Mouse (Mus musculus) heart, postnatal 36 days (tissue): ENCODE data around the gene Diaph3. TPM values are rescaled to one million over a fixed set of nuclear protein-coding genes. Genes with fewer than 3 reads are reported as not detected.

Experiments used
- DNase-seq, 2 experiments: peaks; one replicate each; pipeline ENCODE4 v3.0.0; 2021 to 2022
- intact Hi-C: fragments of 180-260 bp; cut with DNase I; formaldehyde crosslinking; loops from one replicate; pipeline ENCODE4 v1.15.1; 2025
- microRNA-seq, 2 experiments: library from miRNA; unstranded; fragments of <30 nt; microRNA quantifications; one replicate each; pipeline ENCODE4 v1.2.0; 2021; ENCODE audit warnings: borderline number of aligned reads in 2 of 2
- total RNA-seq, 2 experiments: library from RNA; stranded (reverse); gene quantifications; 2 replicates each; pipeline ENCODE4 v1.2.3; 2021

Diaph3 gene
- total RNA-seq, 2 experiments from 2014 or later = 0.76 to 1.4 TPM

- DNase-seq = no peak
- intact Hi-C loops = loop anchor here (1.0 to 2.0 kb wide), 2 partner anchors 103 to 775 kb away; no protein-coding TSS in a partner anchor
Measured at GRCm38 (mm10) chr14:86678179-86678780, 462.8 kb downstream of the Diaph3 start.

- no peak for DNase-seq
- intact Hi-C loops = no loop called here
Measured at GRCm38 (mm10) chr14:86677015-86677414, 464.0 kb downstream of the Diaph3 start.

DNA sequence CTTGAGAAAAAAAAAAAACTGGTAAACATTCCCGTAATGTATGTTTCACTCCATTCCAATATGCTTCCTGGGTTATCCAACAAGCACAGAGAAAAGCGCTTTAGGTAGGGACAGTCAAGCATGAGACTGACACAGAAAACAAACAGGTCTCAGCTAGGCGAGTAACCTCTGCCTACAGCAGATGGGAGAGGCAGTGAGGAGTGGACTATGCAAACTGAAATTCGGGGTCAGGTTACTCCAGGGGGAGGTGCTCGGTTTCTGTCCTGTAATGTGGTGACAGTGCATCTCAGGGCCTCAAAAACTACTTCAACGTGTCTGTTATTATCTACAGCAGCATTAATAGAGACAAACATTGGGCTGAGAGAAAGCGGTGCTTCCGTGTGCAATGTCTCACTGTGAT, 465.7 kb downstream of the Diaph3 start:
- no peak for DNase-seq
- intact Hi-C loops = no loop called here

DNA sequence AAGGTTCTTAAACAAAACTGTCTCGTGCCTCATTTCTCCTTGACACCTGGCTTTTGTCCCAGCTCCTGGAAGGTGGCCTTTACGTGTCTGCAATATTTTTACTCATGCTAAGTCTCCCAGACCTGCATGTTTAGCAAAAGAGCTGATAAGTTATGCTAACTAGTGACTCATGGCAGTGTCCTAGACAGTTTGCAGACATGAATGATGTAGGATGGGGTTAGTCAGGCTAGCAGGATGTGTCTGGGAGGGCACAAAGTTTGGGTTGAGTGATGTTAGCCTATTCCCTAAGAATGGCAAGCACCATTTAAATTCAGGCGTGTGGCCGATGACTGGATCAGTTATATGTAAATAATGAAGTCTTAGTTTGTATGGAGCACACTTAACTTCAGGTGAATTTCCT, 478.2 kb downstream of the Diaph3 start:
- DNase-seq = no peak
- intact Hi-C loops = no loop called here

DNA sequence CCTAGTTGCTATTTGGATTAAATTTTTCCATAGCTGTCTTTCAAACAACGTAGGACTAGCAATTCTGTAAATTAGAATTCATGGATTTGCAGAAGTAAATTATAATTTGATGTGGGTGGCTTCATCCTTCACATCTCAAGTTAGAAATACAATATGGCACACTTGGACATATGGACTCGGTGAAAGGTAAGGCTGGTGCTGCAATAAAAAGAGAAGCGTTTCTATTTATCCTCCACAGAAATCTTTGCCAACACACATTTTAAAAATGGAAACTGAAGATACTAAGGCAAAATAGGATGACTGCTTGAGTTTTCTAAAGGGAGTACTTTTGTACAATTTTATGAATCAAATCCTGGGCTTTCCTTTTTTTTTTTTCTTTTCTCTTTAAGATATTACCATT, 480.5 kb downstream of the Diaph3 start:
- intact Hi-C loops = no loop called here

DNA sequence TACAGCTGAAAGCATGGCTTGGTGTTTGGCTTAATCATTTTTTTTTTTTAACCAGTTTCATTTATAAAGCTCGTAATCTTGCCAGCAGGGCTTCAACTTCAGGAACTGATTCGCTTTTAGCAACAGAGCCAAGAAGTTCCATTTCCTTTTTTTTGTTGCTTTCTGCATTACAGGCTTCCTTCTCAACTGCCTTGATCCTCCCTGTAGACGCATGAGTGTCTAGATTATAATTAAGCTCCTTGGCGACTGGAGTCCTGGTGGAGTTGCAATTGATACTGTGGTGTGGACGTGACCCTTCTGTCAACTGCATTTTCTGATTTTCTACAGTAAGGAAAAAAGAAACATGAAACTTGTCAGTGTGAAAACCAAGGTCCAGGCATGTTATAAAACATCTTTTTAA, 484.8 kb downstream of the Diaph3 start:
- intact Hi-C loops = no loop called here
- no peak for DNase-seq

More for the DNA sequence above, 480.5 kb downstream of the Diaph3 start:
- no peak for DNase-seq

GRCm38 (mm10) chr14:86646499-86647120, 494.4 kb downstream of the Diaph3 start:
- no peak for DNase-seq
- intact Hi-C loops = no loop called here

GRCm38 (mm10) chr14:86642831-86643241, 498.2 kb downstream of the Diaph3 start:
- DNase-seq = no peak
- intact Hi-C loops = no loop called here

GRCm38 (mm10) chr14:86641839-86642238, 499.2 kb downstream of the Diaph3 start:
- intact Hi-C loops = no loop called here
- DNase-seq = no peak

DNA sequence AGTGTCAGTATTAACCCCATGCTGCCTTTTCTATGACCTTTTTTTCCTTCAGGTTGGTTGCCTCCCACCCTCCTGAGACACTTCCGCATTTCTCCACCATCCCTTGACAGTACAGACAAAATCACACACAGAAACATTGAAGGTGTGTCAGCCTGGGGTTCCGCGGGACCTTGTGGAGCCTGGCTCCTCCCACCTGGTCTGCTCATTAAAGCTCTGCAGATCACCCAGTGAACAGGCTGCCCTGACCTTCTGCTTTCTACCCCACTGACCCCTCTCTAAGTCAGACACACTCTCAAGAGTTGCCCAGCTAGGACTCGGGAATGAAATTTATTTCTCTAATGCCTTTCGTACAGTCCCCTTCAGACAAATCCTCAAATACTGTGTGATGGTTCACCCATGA, 500.9 kb downstream of the Diaph3 start:
- DNase-seq = no peak
- intact Hi-C loops = no loop called here

- DNase-seq = no peak
- intact Hi-C loops = no loop called here
Measured at GRCm38 (mm10) chr14:86635594-86636140, 505.4 kb downstream of the Diaph3 start.

DNA sequence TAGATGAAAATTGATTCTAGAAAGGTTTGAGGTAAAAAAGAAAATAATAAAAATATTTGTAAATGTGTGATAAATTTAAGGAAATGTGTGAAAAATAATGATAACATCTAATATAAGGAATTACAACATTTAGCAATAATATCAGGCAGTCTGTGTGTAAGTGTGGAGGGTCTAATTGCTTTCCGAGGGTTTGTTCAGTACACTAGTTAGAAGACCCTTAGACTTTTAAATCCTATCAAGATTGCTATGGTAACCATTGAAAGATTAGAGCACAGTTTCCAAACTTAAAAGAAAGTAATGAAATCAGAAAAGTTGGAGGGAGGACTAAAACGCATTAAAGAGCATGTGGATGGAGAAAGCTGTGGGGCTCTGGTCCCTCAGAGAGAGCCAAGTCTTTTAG, 506.0 kb downstream of the Diaph3 start:
- DNase-seq = no peak
- intact Hi-C loops = no loop called here

GRCm38 (mm10) chr14:86633799-86634198, 507.2 kb downstream of the Diaph3 start:
- intact Hi-C loops = no loop called here
- DNase-seq = no peak

GRCm38 (mm10) chr14:86624816-86625425, 516.1 kb downstream of the Diaph3 start:
- DNase-seq = no peak
- intact Hi-C loops = no loop called here

GRCm38 (mm10) chr14:86619637-86620036, 521.4 kb downstream of the Diaph3 start:
- intact Hi-C loops = no loop called here
- no peak for DNase-seq

Small RNA genes within 50 kb of the gene (microRNA-seq; reads per million reads assigned to microRNA genes)
- gene Gm23438 = 0 reads per million in 2 experiments
